Mouse (Mus musculus) midbrain, postnatal 0 days (tissue): ENCODE data around the gene Aes. TPM values are rescaled to one million over a fixed set of nuclear protein-coding genes. Genes with fewer than 3 reads are reported as not detected.

Source experiments
- ATAC-seq: fragments of 200-750 bp; cut with Nextera tagmentation; 2 replicates; pipeline ENCODE4 v1.8.0; 2017; ENCODE audit warnings: moderate number of reproducible peaks, mild to moderate bottlenecking, moderate TSS enrichment, moderate library complexity; ENCODE audit not compliant: low FRiP score
- DNase-seq: peaks from one replicate; pipeline ENCODE4 v3.0.0-alpha.2; 2015; ENCODE audit warnings: low spot score
- H3K27ac ChIP-seq: fragments of 300-500 bp; sonication (generic); 2 replicates; pipeline ENCODE4 v1.5.1; 2014; ENCODE audit warnings: low read depth, mild to moderate bottlenecking, low read length, mixed read lengths
- H3K27me3 ChIP-seq: fragments of 300-500 bp; sonication (generic); 2 replicates; pipeline ENCODE4 v1.6.1; 2014; ENCODE audit warnings: low read length, control low read depth, mixed read lengths; ENCODE audit not compliant: insufficient read depth
- H3K36me3 ChIP-seq: fragments of 300-500 bp; sonication (generic); 2 replicates; pipeline ENCODE4 v1.6.1; 2014; ENCODE audit warnings: low read length, control low read depth, mixed read lengths; ENCODE audit not compliant: insufficient read depth
- H3K4me1 ChIP-seq: fragments of 300-500 bp; sonication (generic); 2 replicates; pipeline ENCODE4 v1.6.1; 2014; ENCODE audit warnings: mild to moderate bottlenecking, control low read depth, antibody characterized with exemption, low read length, mixed read lengths; ENCODE audit not compliant: insufficient read depth
- H3K4me2 ChIP-seq: fragments of 300-500 bp; sonication (generic); 2 replicates; pipeline ENCODE4 v1.6.1; 2014; ENCODE audit warnings: low read depth, mild to moderate bottlenecking, low read length, mixed read lengths; ENCODE audit not compliant: poor library complexity, severe bottlenecking
- H3K4me3 ChIP-seq: fragments of 300-500 bp; sonication (generic); 2 replicates; pipeline ENCODE4 v1.5.1; 2014; ENCODE audit warnings: low read depth, mild to moderate bottlenecking, low read length, moderate library complexity
- H3K9ac ChIP-seq: fragments of 300-500 bp; sonication (generic); replicated peaks from 2 replicates; pipeline ENCODE4 v1.6.1; 2014; ENCODE audit warnings: mild to moderate bottlenecking, low read length, moderate library complexity, mixed read lengths; ENCODE audit not compliant: poor library complexity, severe bottlenecking
- H3K9me3 ChIP-seq: fragments of 300-500 bp; sonication (generic); 2 replicates; pipeline ENCODE4 v1.6.1; 2016; ENCODE audit warnings: low read length, control low read depth
- CTCF ChIP-seq: IDR thresholded peaks from 2 replicates; pipeline ENCODE4 v1.5.1; 2016; ENCODE audit warnings: antibody characterized with exemption, mild to moderate bottlenecking
- WGBS: fragments of 180-500 bp; shearing (Covaris S2); extraction: QIAGEN DNeasy Blood & Tissue Kit; methylation state at CpG from one replicate; pipeline ENCODE4 v1.1.7; 2014; 5-methylcytosine and 5-hydroxymethylcytosine counted together
- polyA plus RNA-seq: library from polyadenylated mRNA; unstranded; fragments of >200 nt; fragmentation: Nextera tagmentation; extraction: Ambion mirVana; gene quantifications from 2 replicates; pipeline ENCODE4 v1.2.1, GENCODE M21; 2015
- total RNA-seq: library from RNA; depleted of rRNA; stranded (reverse); fragments of >200 nt; gene quantifications from 2 replicates; pipeline ENCODE4 v1.2.3, GENCODE M21; 2014

Gene Aes
- total and polyA plus RNA-seq, 2 experiments from 2014 or later, result 662 to 805 TPM

- Histone ChIP-seq H3K9ac (no peak overlapping the region), H3K27ac (no peak overlapping the region), H3K36me3 (no peaks in the 10 kb centered on the region), H3K27me3 (no peaks in the 10 kb centered on the region), H3K9me3 (no peaks in the 10 kb centered on the region), H3K4me1 (0 out of 2 replicates have a peak, but pooled peaks cover 5% of the 10 kb centered on the region), H3K4me2 (no peak overlapping the region), H3K4me3 (no peak overlapping the region)
- 89% methylated on average over 6 of the region's 6 CpGs for WGBS
- no peak for ATAC-seq
- DNase-seq, result no peak
- TF ChIP-seq CTCF, result no peak
These were observed 5.2 kb upstream of the Aes start for GRCm38 (mm10) chr10:81553807-81554755.

- Histone ChIP-seq H3K36me3 (no peaks in the 10 kb centered on the region), H3K27me3 (no peaks in the 10 kb centered on the region), H3K9ac (no peak overlapping the region), H3K4me1 (peaks cover 11% of the 10 kb centered on the region; the same call in 1 of the 2 replicates), H3K9me3 (no peaks in the 10 kb centered on the region), H3K4me2 (no peak overlapping the region), H3K4me3 (no peak overlapping the region), H3K27ac (no peak overlapping the region)
- DNase-seq (no peak), ATAC-seq (no peak)
- TF ChIP-seq CTCF, result peak; percentile 65
- 77% methylated on average over 3 of the region's 3 CpGs for WGBS
These were observed 3.0 kb upstream of the Aes start for GRCm38 (mm10) chr10:81556282-81556681.

- DNase-seq, result no peak
- no peaks in the 10 kb centered on the region for H3K36me3 ChIP-seq
- 50% methylated on average over 1 of the region's 1 CpGs for WGBS
- H3K4me2 ChIP-seq, result no peak overlapping the region
- ATAC-seq, result no peak
- no peaks in the 10 kb centered on the region for H3K9me3 ChIP-seq
- H3K9ac ChIP-seq, result no peak overlapping the region
- H3K4me1 ChIP-seq, result peaks cover 6% of the 10 kb centered on the region; the same call in 1 of the 2 replicates
- TF ChIP-seq CTCF, result no peak
- H3K27ac ChIP-seq, result no peak overlapping the region
- no peaks in the 10 kb centered on the region for H3K27me3 ChIP-seq
- H3K4me3 ChIP-seq, result no peak overlapping the region
These were observed 1.8 kb upstream of the Aes start for GRCm38 (mm10) chr10:81557491-81557890.

GRCm38 (mm10) chr10:81559627-81560539 lies 595 bp downstream of the Aes start:
- Histone ChIP-seq H3K27me3 (no peaks in the 10 kb centered on the region), H3K4me2 (peak overlapping the region; percentile 95), H3K4me1 (peaks cover 6% of the 10 kb centered on the region; the same call in 1 of the 2 replicates), H3K27ac (peak overlapping the region; percentile 83), H3K9ac (peak overlapping the region; percentile 94), H3K9me3 (no peaks in the 10 kb centered on the region), H3K4me3 (peak overlapping the region; percentile 75), H3K36me3 (peaks cover 7% of the 10 kb centered on the region; the same call in 1 of the 2 replicates)
- peak; percentile 32 for ATAC-seq
- DNase-seq, result peak; percentile 37
- WGBS, result under 1% methylated on average over 29 of the region's 36 CpGs
- no peak; the same call in 1 of the 2 replicates for TF ChIP-seq CTCF

GRCm38 (mm10) chr10:81560719-81561459 lies 1.6 kb downstream of the Aes start:
- peak overlapping the region; percentile 94 for H3K9ac ChIP-seq
- peak overlapping the region; percentile 83; the same call in 1 of the 2 replicates for H3K27ac ChIP-seq
- peaks cover 16% of the 10 kb centered on the region for H3K36me3 ChIP-seq
- 35% methylated on average over 16 of the region's 16 CpGs for WGBS
- DNase-seq (no peak), ATAC-seq (peak; percentile 3; the same call in 1 of the 2 replicates)
- H3K9me3 ChIP-seq, result no peaks in the 10 kb centered on the region
- no peak for TF ChIP-seq CTCF
- H3K4me3 ChIP-seq, result peak overlapping the region; percentile 75
- H3K27me3 ChIP-seq, result no peaks in the 10 kb centered on the region
- peak overlapping the region; percentile 95 for H3K4me2 ChIP-seq
- H3K4me1 ChIP-seq, result peaks cover 6% of the 10 kb centered on the region; the same call in 1 of the 2 replicates
